Mouse (Mus musculus) ES-CJ7 (cell line): ENCODE data around the gene Eva1a.

Experiments
- DNase-seq: peaks from one replicate; pipeline ENCODE4 v3.0.0; 2011; ENCODE audit warnings: low read depth, low spot score

The Eva1a gene

GRCm38 (mm10) chr6:82040834-82041487 lies at the start of gene Eva1a:
Gene Eva1a (plus strand): TSS chr6:82041043.
- DNase-seq = no peak

- no peak for DNase-seq
Observed at GRCm38 (mm10) chr6:82012392-82012791, 28.5 kb upstream of the Eva1a start.

GRCm38 (mm10) chr6:82021074-82021473 lies 19.8 kb upstream of the Eva1a start:
- DNase-seq = no peak

- DNase-seq = no peak
Observed at GRCm38 (mm10) chr6:82021494-82021893, 19.3 kb upstream of the Eva1a start.

GRCm38 (mm10) chr6:82029611-82030510 lies 11.0 kb upstream of the Eva1a start:
- DNase-seq = no peak

- no peak for DNase-seq
Observed at GRCm38 (mm10) chr6:82030511-82030884, 10.3 kb upstream of the Eva1a start.

GRCm38 (mm10) chr6:82037211-82037610 lies 3.6 kb upstream of the Eva1a start:
- DNase-seq = no peak

- no peak for DNase-seq
Observed at GRCm38 (mm10) chr6:82039193-82039592, 1.6 kb upstream of the Eva1a start.

GRCm38 (mm10) chr6:82039968-82040367 lies 875 bp upstream of the Eva1a start:
- DNase-seq = peak; percentile 12

- peak; percentile 52 for DNase-seq
Observed at GRCm38 (mm10) chr6:82041488-82042295, 849 bp downstream of the Eva1a start.

- DNase-seq = peak; percentile 84
Observed at GRCm38 (mm10) chr6:82042296-82043125, 1.7 kb downstream of the Eva1a start.

- peak; percentile 37 for DNase-seq
Observed at GRCm38 (mm10) chr6:82043634-82044033, 2.8 kb downstream of the Eva1a start.

- no peak for DNase-seq
Observed at GRCm38 (mm10) chr6:82044509-82044908, 3.7 kb downstream of the Eva1a start.

- no peak for DNase-seq
Observed at GRCm38 (mm10) chr6:82047977-82048376, 7.1 kb downstream of the Eva1a start.

- DNase-seq = no peak
Observed at GRCm38 (mm10) chr6:82050201-82050600, 9.4 kb downstream of the Eva1a start.

- no peak for DNase-seq
Observed at GRCm38 (mm10) chr6:82051569-82051968, 10.7 kb downstream of the Eva1a start.

GRCm38 (mm10) chr6:82052047-82052725 lies 11.3 kb downstream of the Eva1a start:
- no peak for DNase-seq

GRCm38 (mm10) chr6:82052726-82053118 lies 11.9 kb downstream of the Eva1a start:
- no peak for DNase-seq

GRCm38 (mm10) chr6:82054854-82055253 lies 14.0 kb downstream of the Eva1a start:
- DNase-seq = no peak

GRCm38 (mm10) chr6:82059896-82060295 lies 19.1 kb downstream of the Eva1a start:
- DNase-seq = no peak

GRCm38 (mm10) chr6:82065230-82065629 lies 24.4 kb downstream of the Eva1a start:
- no peak for DNase-seq
